Mouse (Mus musculus): ENCODE measurements around the gene Polr3c. TPM values are rescaled to one million over a fixed set of nuclear protein-coding genes. Genes with fewer than 3 reads are reported as not detected.
A peak's percentile ranks its signal among the peaks of the same experiment; 100 is the strongest.
"Not testable (repeated sequence)": the region's sequence is repeated elsewhere in the genome, so short reads cannot be mapped to it uniquely, and the experiment has no call there.

Polr3c gene
- polyA plus RNA-seq, 3 experiments from 2014 or later = 61.8 to 74.4 (median 63.7) TPM

- ATAC-seq = peak; percentile 75
These were observed 19.3 kb downstream of the Polr3c start, which contains the start of gene Nudt17 for GRCm38 (mm10) chr3:96707903-96708683. TSS of gene Nudt17 (minus strand) at chr3:96708562.

GRCm38 (mm10) chr3:96706984-96707383, 20.4 kb downstream of the Polr3c start:
- no peak for ATAC-seq

GRCm38 (mm10) chr3:96706217-96706616, 21.2 kb downstream of the Polr3c start:
- ATAC-seq = no peak

GRCm38 (mm10) chr3:96704778-96705177, 22.6 kb downstream of the Polr3c start:
- ATAC-seq = no peak

GRCm38 (mm10) chr3:96701003-96701402, 26.4 kb downstream of the Polr3c start:
- ATAC-seq = no peak

- no peak for ATAC-seq
These were observed 27.1 kb downstream of the Polr3c start for GRCm38 (mm10) chr3:96700376-96700775.

- ATAC-seq = no peak
These were observed 28.3 kb downstream of the Polr3c start for GRCm38 (mm10) chr3:96698993-96699690.

GRCm38 (mm10) chr3:96696766-96697732, 30.4 kb downstream of the Polr3c start:
- peak; percentile 66 for ATAC-seq

- ATAC-seq = peak; percentile 64
These were observed 31.1 kb downstream of the Polr3c start, which contains the start of gene Pias3 for GRCm38 (mm10) chr3:96696198-96696765. TSS of gene Pias3 (plus strand) at chr3:96696384.

GRCm38 (mm10) chr3:96693579-96693978, 33.8 kb downstream of the Polr3c start:
- ATAC-seq = no peak

- no peak for ATAC-seq
These were observed 34.9 kb downstream of the Polr3c start for GRCm38 (mm10) chr3:96692506-96692905.

- no peak for ATAC-seq
These were observed 37.1 kb downstream of the Polr3c start for GRCm38 (mm10) chr3:96690298-96690697.

- ATAC-seq = no peak
These were observed 38.6 kb downstream of the Polr3c start for GRCm38 (mm10) chr3:96688854-96689253.

- ATAC-seq = not testable (repeated sequence)
These were observed 41.4 kb downstream of the Polr3c start for GRCm38 (mm10) chr3:96686057-96686456.

GRCm38 (mm10) chr3:96684822-96685156, 42.6 kb downstream of the Polr3c start:
- no peak for ATAC-seq

GRCm38 (mm10) chr3:96684151-96684821, 43.1 kb downstream of the Polr3c start:
- ATAC-seq = no peak

- no peak for ATAC-seq
These were observed 43.9 kb downstream of the Polr3c start for GRCm38 (mm10) chr3:96683496-96683895.

GRCm38 (mm10) chr3:96680269-96680956, 47.0 kb downstream of the Polr3c start:
- no peak for ATAC-seq

- no peak for ATAC-seq
These were observed 48.2 kb downstream of the Polr3c start for GRCm38 (mm10) chr3:96679159-96679674.

GRCm38 (mm10) chr3:96678456-96678855, 49.0 kb downstream of the Polr3c start:
- ATAC-seq = no peak

GRCm38 (mm10) chr3:96675690-96676089, 51.7 kb downstream of the Polr3c start:
- no peak for ATAC-seq
